Mouse (Mus musculus) thymus, adult 18-20 months (tissue): ENCODE measurements around the gene Abl2.
A peak's percentile ranks its signal among the peaks of the same experiment; 100 is the strongest.

Source experiments
- DNase-seq, 2 experiments: peaks; one replicate each; pipeline ENCODE4 v3.0.0; 2022; ENCODE audit warnings: mixed read lengths in 2 of 2

Abl2 gene

GRCm38 (mm10) chr1:156585512-156585911, 26.9 kb downstream of the Abl2 start:
- DNase-seq = no peak

- DNase-seq = no peak
Measured at GRCm38 (mm10) chr1:156589811-156590305, 31.3 kb downstream of the Abl2 start.

GRCm38 (mm10) chr1:156590357-156590756, 31.8 kb downstream of the Abl2 start:
- no peak for DNase-seq

GRCm38 (mm10) chr1:156593267-156593666, 34.7 kb downstream of the Abl2 start:
- no peak for DNase-seq

- DNase-seq = no peak
Measured at GRCm38 (mm10) chr1:156597089-156597488, 38.5 kb downstream of the Abl2 start.

GRCm38 (mm10) chr1:156602545-156602944, 44.0 kb downstream of the Abl2 start:
- no peak for DNase-seq

- DNase-seq = no peak
Measured at GRCm38 (mm10) chr1:156605094-156605866, 46.7 kb downstream of the Abl2 start.

GRCm38 (mm10) chr1:156605940-156606339, 47.4 kb downstream of the Abl2 start:
- DNase-seq = no peak

GRCm38 (mm10) chr1:156608496-156608895, 49.9 kb downstream of the Abl2 start:
- no peak for DNase-seq

- no peak for DNase-seq
Measured at GRCm38 (mm10) chr1:156610257-156610656, 51.7 kb downstream of the Abl2 start.

- DNase-seq = no peak
Measured at GRCm38 (mm10) chr1:156613855-156614530, 55.4 kb downstream of the Abl2 start.

- no peak for DNase-seq
Measured at GRCm38 (mm10) chr1:156614710-156615109, 56.1 kb downstream of the Abl2 start.

GRCm38 (mm10) chr1:156615381-156616133, 57.0 kb downstream of the Abl2 start:
- peak; percentile 60 to 71 for DNase-seq

- DNase-seq = no peak
Measured at GRCm38 (mm10) chr1:156616989-156617598, 58.5 kb downstream of the Abl2 start.

- no peak for DNase-seq
Measured at GRCm38 (mm10) chr1:156617811-156618210, 59.2 kb downstream of the Abl2 start.

GRCm38 (mm10) chr1:156620292-156620909, 61.8 kb downstream of the Abl2 start:
- no peak for DNase-seq

- no peak for DNase-seq
Measured at GRCm38 (mm10) chr1:156620951-156621350, 62.4 kb downstream of the Abl2 start.

GRCm38 (mm10) chr1:156624231-156624630, 65.6 kb downstream of the Abl2 start:
- no peak for DNase-seq

GRCm38 (mm10) chr1:156626729-156627128, 68.1 kb downstream of the Abl2 start:
- DNase-seq = no peak

GRCm38 (mm10) chr1:156629984-156630383, 71.4 kb downstream of the Abl2 start:
- no peak for DNase-seq

GRCm38 (mm10) chr1:156630965-156631364, 72.4 kb downstream of the Abl2 start:
- DNase-seq = no peak

- DNase-seq = peak; percentile 7 to 17
Measured at GRCm38 (mm10) chr1:156633095-156633494, 74.5 kb downstream of the Abl2 start.
